ENCODE assay signal across 36 mouse cellular contexts in genomic region chr12:74340070-74340469, GRCm38 (mm10). TPM values are rescaled to one million over a fixed set of nuclear protein-coding genes. Genes with fewer than 3 reads are reported as not detected.
DNase-seq lines count a peak whose midpoint lies in the region; ATAC-seq lines count a peak whose summit lies in the region.
"Had no signal": no experiment of that assay in that cellular context is flagged by ENCODE, and none has a peak within 500 bp of the region (broad histone marks: within the 10 kb centered on the region; RNA-seq: fewer than 3 reads in every experiment).

No protein-coding gene starts in this region.

- no peak for ATAC-seq in heart, embryonic 13.5 days (ENCODE audit: extremely low read depth, insufficient number of reproducible peaks, low FRiP score, low TSS enrichment)
- ATAC-seq in liver, embryonic 11.5 days (replicated peaks; ENCODE audit: low FRiP score) = no peak
- ATAC-seq: forebrain, embryonic 14.5 days; forebrain, postnatal 0 days; hindbrain, postnatal 0 days; inflammation-experienced regulatory T-cells, adult 6 months; intestine, embryonic 16.5 days; Patski had no signal

- no peaks in the 10 kb centered on the region for H3K27me3 ChIP-seq in heart, embryonic 10.5 days (ENCODE audit: insufficient read depth, poor library complexity, severe bottlenecking)
- no peaks in the 10 kb centered on the region for H3K27me3 ChIP-seq in heart, embryonic 13.5 days (replicated peaks)
- no peaks in the 10 kb centered on the region for H3K27me3 ChIP-seq in liver, embryonic 11.5 days (replicated peaks; ENCODE audit: control insufficient read depth, insufficient read depth, low read length)
- H3K27me3 ChIP-seq: CH12.LX; embryonic facial prominence, embryonic 12.5 days; embryonic facial prominence, embryonic 15.5 days had no signal

- no peak for DNase-seq in heart, embryonic 10.5 days (ENCODE audit: low spot score)
- no peak for DNase-seq in heart, adult 9 months (ENCODE audit: low spot score in 2 of 2)
- no peak for DNase-seq in heart, postnatal 4 days
- DNase-seq in liver, embryonic 11.5 days (ENCODE audit: low spot score) = peak; percentile 8
- DNase-seq in liver = no peak
- no peak for DNase-seq in layer of hippocampus, postnatal 36 days
- DNase-seq: adrenal gland, postnatal 10 days; B cell, adult 2 months; cerebellum, adult 11 months; cerebellum, adult 2 months; cerebellum, adult 9-11 months; cerebellum, postnatal 25 days; forebrain, postnatal 0 days; gastrocnemius, adult 2 months; gastrocnemius, postnatal 14 days; kidney, adult 18-20 months; kidney, adult 9 months had no signal

- WGBS in heart, embryonic 10.5 days = 60% methylated on average over 2 of the region's 2 CpGs
- WGBS in heart, embryonic 13.5 days = 42% methylated on average over 2 of the region's 2 CpGs
- 81% methylated on average over 2 of the region's 2 CpGs for WGBS in liver, embryonic 11.5 days

- peak overlapping the region; percentile 27; the same call in 1 of the 2 replicates for H3K4me3 ChIP-seq in heart, embryonic 10.5 days
- H3K4me3 ChIP-seq in heart, embryonic 13.5 days = no peak overlapping the region; the same call in 1 of the 2 replicates
- no peak overlapping the region for H3K4me3 ChIP-seq in liver, embryonic 11.5 days (ENCODE audit: low read depth, low read length)
- H3K4me3 ChIP-seq: embryonic facial prominence, embryonic 12.5 days; embryonic facial prominence, embryonic 15.5 days; gastrocnemius, adult 2 months had no signal

- H3K9ac ChIP-seq in heart, embryonic 13.5 days = no peak overlapping the region
- H3K9ac ChIP-seq in liver, embryonic 11.5 days (ENCODE audit: low read depth, low read length) = no peak overlapping the region
- H3K9ac ChIP-seq: embryonic facial prominence, embryonic 12.5 days; embryonic facial prominence, embryonic 15.5 days; forebrain, postnatal 0 days; hindbrain, embryonic 14.5 days had no signal

- H3K4me1 ChIP-seq in heart, embryonic 10.5 days = peaks cover 14% of the 10 kb centered on the region; the same call in 1 of the 2 replicates
- peaks cover 33% of the 10 kb centered on the region for H3K4me1 ChIP-seq in heart, embryonic 13.5 days
- no peaks in the 10 kb centered on the region for H3K4me1 ChIP-seq in liver, embryonic 11.5 days (replicated peaks; ENCODE audit: control insufficient read depth, insufficient read depth, low read length)
- H3K4me1 ChIP-seq: embryonic facial prominence, embryonic 12.5 days; embryonic facial prominence, embryonic 15.5 days had no signal

- H3K4me2 ChIP-seq in heart, embryonic 13.5 days = peak overlapping the region; percentile 54
- H3K4me2 ChIP-seq in liver, embryonic 11.5 days = no peak overlapping the region
- H3K4me2 ChIP-seq: embryonic facial prominence, embryonic 12.5 days; embryonic facial prominence, embryonic 15.5 days; hindbrain, embryonic 14.5 days had no signal

- no peaks in the 10 kb centered on the region for H3K9me3 ChIP-seq in heart, embryonic 10.5 days
- H3K9me3 ChIP-seq in heart, embryonic 13.5 days = no peaks in the 10 kb centered on the region
- no peaks in the 10 kb centered on the region for H3K9me3 ChIP-seq in liver, embryonic 11.5 days (ENCODE audit: control insufficient read depth, low read length)
- H3K9me3 ChIP-seq: embryonic facial prominence, embryonic 12.5 days; embryonic facial prominence, embryonic 15.5 days had no signal

- no peaks in the 10 kb centered on the region for H3K36me3 ChIP-seq in heart, embryonic 10.5 days
- no peaks in the 10 kb centered on the region for H3K36me3 ChIP-seq in heart, embryonic 13.5 days
- H3K36me3 ChIP-seq in liver, embryonic 11.5 days (ENCODE audit: control insufficient read depth, insufficient read depth, low read length) = no peaks in the 10 kb centered on the region
- H3K36me3 ChIP-seq: embryonic facial prominence, embryonic 12.5 days; embryonic facial prominence, embryonic 15.5 days; G1E had no signal

- peak overlapping the region; percentile 72; the same call in 1 of the 2 replicates for H3K27ac ChIP-seq in heart, embryonic 10.5 days
- H3K27ac ChIP-seq in heart, embryonic 13.5 days (replicated peaks) = peak overlapping the region; percentile 72
- H3K27ac ChIP-seq in liver, embryonic 11.5 days (ENCODE audit: low read depth, low read length) = no peak overlapping the region
- H3K27ac ChIP-seq: embryonic facial prominence, embryonic 12.5 days; embryonic facial prominence, embryonic 15.5 days; gastrocnemius, adult 2 months; hindbrain, embryonic 14.5 days; hindbrain, postnatal 0 days had no signal

RNA-seq across cellular contexts. Expression of gene Gm11042, which starts 23.9 kb away (rescaled TPM):
- not detected in 2 replicates for polyA plus RNA-seq in heart, embryonic 10.5 days (2016; fragmentation: Nextera tagmentation; extraction: Ambion mirVana)
- not detected in 2 replicates for polyA plus RNA-seq in heart, embryonic 13.5 days (2015; fragmentation: Nextera tagmentation; extraction: Ambion mirVana)
- not detected for total RNA-seq in heart, postnatal 4 days (2021)
- not detected in 2 replicates for polyA plus RNA-seq in liver, embryonic 11.5 days (2014; fragmentation: Nextera tagmentation; extraction: Ambion mirVana)
- not detected for total RNA-seq in layer of hippocampus, postnatal 36 days (2021)
- total RNA-seq: adrenal gland, adult 18-20 months; adrenal gland, postnatal 10 days; adrenal gland, postnatal 4 days; CH12.LX; common myeloid progenitor, adult 5-6 weeks; forebrain, postnatal 0 days; G1E; gastrocnemius, adult 2 months; gastrocnemius, postnatal 14 days; gastrocnemius, postnatal 4 days; heart, adult 18-20 months; hindbrain, postnatal 0 days had no signal
- polyA plus RNA-seq: cerebellum, adult 2 months; embryonic facial prominence, embryonic 12.5 days; embryonic facial prominence, embryonic 15.5 days; forebrain, embryonic 11.5 days; forebrain, embryonic 14.5 days; forebrain, postnatal 0 days; frontal cortex, adult 2 months; G1E; hindbrain, embryonic 11.5 days; hindbrain, embryonic 14.5 days; hindbrain, postnatal 0 days; inflammation-experienced regulatory T-cells, adult 6 months; intestine, embryonic 16.5 days; Patski had no signal
